Mouse (Mus musculus) cerebellum, adult 9-10 months (tissue): Measurements from ENCODE around the gene Ago4.

ENCODE experiments used
- DNase-seq: peaks from one replicate; pipeline ENCODE4 v3.0.0; 2022

Gene Ago4

GRCm38 (mm10) chr4:126512308-126513066, 20.8 kb downstream of the Ago4 start:
- DNase-seq: no peak

- DNase-seq: no peak
These were observed 22.3 kb downstream of the Ago4 start for GRCm38 (mm10) chr4:126511013-126511412.

- no peak for DNase-seq
These were observed 24.2 kb downstream of the Ago4 start for GRCm38 (mm10) chr4:126509072-126509471.

GRCm38 (mm10) chr4:126508110-126508899, 25.0 kb downstream of the Ago4 start:
- no peak for DNase-seq

- no peak for DNase-seq
These were observed 30.3 kb downstream of the Ago4 start for GRCm38 (mm10) chr4:126502977-126503309.

- DNase-seq: no peak
These were observed 30.9 kb downstream of the Ago4 start for GRCm38 (mm10) chr4:126502141-126502976.

- DNase-seq: no peak
These were observed 34.7 kb downstream of the Ago4 start for GRCm38 (mm10) chr4:126498601-126499000.

- no peak for DNase-seq
These were observed 36.3 kb downstream of the Ago4 start for GRCm38 (mm10) chr4:126496963-126497362.

GRCm38 (mm10) chr4:126495942-126496790, 37.1 kb downstream of the Ago4 start:
- DNase-seq: no peak

GRCm38 (mm10) chr4:126495453-126495852, 37.8 kb downstream of the Ago4 start:
- DNase-seq: no peak

GRCm38 (mm10) chr4:126493416-126493815, 39.9 kb downstream of the Ago4 start:
- DNase-seq: no peak

GRCm38 (mm10) chr4:126491977-126492376, 41.3 kb downstream of the Ago4 start:
- no peak for DNase-seq

- no peak for DNase-seq
These were observed 42.5 kb downstream of the Ago4 start for GRCm38 (mm10) chr4:126490726-126491125.

- DNase-seq: no peak
These were observed 43.5 kb downstream of the Ago4 start for GRCm38 (mm10) chr4:126489811-126490210.

- no peak for DNase-seq
These were observed 47.1 kb downstream of the Ago4 start for GRCm38 (mm10) chr4:126486217-126486616.

- no peak for DNase-seq
These were observed 48.2 kb downstream of the Ago4 start for GRCm38 (mm10) chr4:126485065-126485464.

GRCm38 (mm10) chr4:126483874-126484273, 49.4 kb downstream of the Ago4 start:
- no peak for DNase-seq

- no peak for DNase-seq
These were observed 50.3 kb downstream of the Ago4 start for GRCm38 (mm10) chr4:126482951-126483350.

GRCm38 (mm10) chr4:126481461-126481860, 51.8 kb downstream of the Ago4 start:
- DNase-seq: no peak

- no peak for DNase-seq
These were observed 53.0 kb downstream of the Ago4 start for GRCm38 (mm10) chr4:126480288-126480687.

- no peak for DNase-seq
These were observed 60.2 kb downstream of the Ago4 start for GRCm38 (mm10) chr4:126473031-126473430.

GRCm38 (mm10) chr4:126469334-126469733, 63.9 kb downstream of the Ago4 start:
- no peak for DNase-seq
